Mouse (Mus musculus): Measurements from ENCODE around the gene Lmx1a.

DNA sequence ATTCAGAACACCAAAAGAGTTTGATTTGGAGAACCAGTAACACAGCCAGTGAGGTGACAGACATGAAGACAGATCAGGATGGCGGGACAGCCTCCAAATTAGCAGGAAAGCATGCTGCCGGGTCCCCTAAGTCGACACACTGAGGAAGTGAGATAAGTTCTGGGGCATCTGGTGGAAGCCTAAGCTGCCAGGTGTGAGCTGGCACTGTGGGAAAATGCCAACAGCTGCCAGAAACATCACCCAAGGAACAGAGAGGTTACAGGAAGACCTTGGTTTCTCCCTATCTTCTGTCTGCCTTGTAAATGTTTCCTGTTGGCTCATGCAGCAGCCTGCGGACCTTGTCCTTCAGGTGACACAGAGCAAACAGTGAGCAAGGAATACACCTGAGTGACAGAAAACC lies 122.1 kb downstream of the Lmx1a start:
- TF ChIP-seq CTCF (IDR thresholded peaks at IDR 0.05; ENCODE audit: insufficient read depth, low read length) (no peak), POLR2A (IDR thresholded peaks at IDR 0.05; ENCODE audit: borderline replicate concordance, extremely low read depth, low read depth, low read length) (no peak)

All from lung, adult 2 months (tissue).